Mouse (Mus musculus) 416B (cell line): ENCODE measurements at regions not wholly inside any gene's neighbourhood (a gene's known extent, or its start where the extent isn't known, plus 50 kb on each side); places are given as distances from the start of the nearest gene placed in this dataset.
A peak's percentile ranks its signal among the peaks of the same experiment; 100 is the strongest.
"Not testable (repeated sequence)": the region's sequence is repeated elsewhere in the genome, so short reads cannot be mapped to it uniquely, and the experiment has no call there.

Experiments used
- DNase-seq: peaks from one replicate; pipeline ENCODE4 v3.0.0; 2011; ENCODE audit warnings: low read depth

GRCm38 (mm10) chr8:39833251-39833650 lies 841.6 kb upstream of the Adam24 start:
- no peak for DNase-seq

- no peak for DNase-seq
These were observed 828.0 kb upstream of the Adam24 start for GRCm38 (mm10) chr8:39846854-39847253.

GRCm38 (mm10) chr8:39862544-39862943 lies 812.3 kb upstream of the Adam24 start:
- no peak for DNase-seq

GRCm38 (mm10) chr8:39902251-39902650 lies 772.6 kb upstream of the Adam24 start:
- no peak for DNase-seq

GRCm38 (mm10) chr8:39912926-39913325 lies 762.0 kb upstream of the Adam24 start:
- DNase-seq = no peak

- no peak for DNase-seq
These were observed 753.5 kb upstream of the Adam24 start for GRCm38 (mm10) chr8:39921336-39921735.

- no peak for DNase-seq
These were observed 751.1 kb upstream of the Adam24 start for GRCm38 (mm10) chr8:39923741-39924140.

GRCm38 (mm10) chr8:39950178-39950896 lies 724.5 kb upstream of the Adam24 start:
- no peak for DNase-seq

- DNase-seq = no peak
These were observed 720.4 kb upstream of the Adam24 start for GRCm38 (mm10) chr8:39954497-39954896.

GRCm38 (mm10) chr8:39954924-39955323 lies 720.0 kb upstream of the Adam24 start:
- DNase-seq = no peak

- DNase-seq = no peak
These were observed 669.6 kb upstream of the Adam24 start for GRCm38 (mm10) chr8:40005207-40005837.

GRCm38 (mm10) chr8:40019281-40019943 lies 655.5 kb upstream of the Adam24 start:
- DNase-seq = no peak

GRCm38 (mm10) chr8:40064145-40064544 lies 610.7 kb upstream of the Adam24 start:
- DNase-seq = no peak

- DNase-seq = no peak
These were observed 603.7 kb upstream of the Adam24 start for GRCm38 (mm10) chr8:40071131-40071530.

GRCm38 (mm10) chr8:40080976-40081375 lies 593.9 kb upstream of the Adam24 start:
- not testable (repeated sequence) for DNase-seq

GRCm38 (mm10) chr8:40084129-40084528 lies 590.7 kb upstream of the Adam24 start:
- no peak for DNase-seq

- no peak for DNase-seq
These were observed 585.5 kb upstream of the Adam24 start for GRCm38 (mm10) chr8:40089377-40089776.

GRCm38 (mm10) chr8:40124402-40124801 lies 550.5 kb upstream of the Adam24 start:
- no peak for DNase-seq

GRCm38 (mm10) chr8:40127141-40127540 lies 547.7 kb upstream of the Adam24 start:
- no peak for DNase-seq

GRCm38 (mm10) chr8:40132662-40133257 lies 542.1 kb upstream of the Adam24 start:
- DNase-seq = peak; percentile 61

- peak; percentile 58 for DNase-seq
These were observed 523.7 kb upstream of the Adam24 start for GRCm38 (mm10) chr8:40150911-40151797.

GRCm38 (mm10) chr8:40152451-40152850 lies 522.4 kb upstream of the Adam24 start:
- no peak for DNase-seq
